In genomic region chr6:24207866-24208265, GRCm38 (mm10) we compare ENCODE assay signal across 24 mouse cellular contexts. TPM values are rescaled to one million over a fixed set of nuclear protein-coding genes. Genes with fewer than 3 reads are reported as not detected.
"Had no signal": no experiment of that assay in that cellular context is flagged by ENCODE, and none has a peak within 500 bp of the region (broad histone marks: within the 10 kb centered on the region; RNA-seq: fewer than 3 reads in every experiment).

No protein-coding gene starts in this region.

- H3K27me3 ChIP-seq: liver, embryonic 15.5 days; lung, embryonic 15.5 days; megakaryocyte, embryonic 14.5 days; midbrain, embryonic 13.5 days; neural tube, embryonic 13.5 days; stomach, embryonic 15.5 days had no signal

- H3K36me3 ChIP-seq: liver, embryonic 15.5 days; lung, embryonic 15.5 days; midbrain, embryonic 10.5 days; midbrain, embryonic 13.5 days; neural tube, embryonic 13.5 days; stomach, embryonic 15.5 days had no signal

- H3K4me3 ChIP-seq: left cerebral cortex, adult 2 months; liver, embryonic 15.5 days; lung, embryonic 15.5 days; megakaryocyte, embryonic 14.5 days; midbrain, embryonic 10.5 days; midbrain, embryonic 13.5 days; myocyte; neural tube, embryonic 13.5 days; stomach, embryonic 15.5 days had no signal

- H3K4me1 ChIP-seq: liver, embryonic 15.5 days; lung, embryonic 15.5 days; megakaryocyte, embryonic 14.5 days; midbrain, embryonic 10.5 days; midbrain, embryonic 13.5 days; neural tube, embryonic 13.5 days; stomach, embryonic 15.5 days had no signal

- H3K27ac ChIP-seq: left cerebral cortex, adult 2 months; liver, embryonic 15.5 days; lung, embryonic 15.5 days; midbrain, embryonic 10.5 days; midbrain, embryonic 13.5 days; neural tube, embryonic 13.5 days; stomach, embryonic 15.5 days had no signal

- DNase-seq: kidney, postnatal 14 days; layer of hippocampus, postnatal 36 days; lung, adult 18-20 months; lung, postnatal 10 days; lung, postnatal 36 days; retina, postnatal 1 day; right cerebral cortex, postnatal 25 days; spleen, adult 18-20 months; thymus, postnatal 25 days had no signal

RNA-seq across cellular contexts. Expression of gene Slc13a1, which starts 40.0 kb away (rescaled TPM):
- total RNA-seq: monocyte, adult 5-6 weeks; neutrophil, adult 5-6 weeks had no signal
- polyA plus RNA-seq: limb, embryonic 11.5 days; limb, embryonic 14.5 days; liver, embryonic 11.5 days; thymus, postnatal 0 days had no signal
